Mouse (Mus musculus): ENCODE results near the gene Trim10. TPM values are rescaled to one million over a fixed set of nuclear protein-coding genes. Genes with fewer than 3 reads are reported as not detected.

Trim10 gene
- polyA plus RNA-seq, 1 experiment, result not detected

- Histone ChIP-seq H3K4me3 (ENCODE audit: insufficient read depth, low read depth, low read length) (no peak overlapping the region), H3K4me1 (ENCODE audit: control insufficient read depth, insufficient read depth, insufficient read length, low read length) (no peaks in the 10 kb centered on the region), H3K27ac (replicated peaks; ENCODE audit: low read depth, low read length) (no peak overlapping the region)
Observed at GRCm38 (mm10) chr17:36914108-36914507, 44.7 kb downstream of the Trim10 start.

DNA sequence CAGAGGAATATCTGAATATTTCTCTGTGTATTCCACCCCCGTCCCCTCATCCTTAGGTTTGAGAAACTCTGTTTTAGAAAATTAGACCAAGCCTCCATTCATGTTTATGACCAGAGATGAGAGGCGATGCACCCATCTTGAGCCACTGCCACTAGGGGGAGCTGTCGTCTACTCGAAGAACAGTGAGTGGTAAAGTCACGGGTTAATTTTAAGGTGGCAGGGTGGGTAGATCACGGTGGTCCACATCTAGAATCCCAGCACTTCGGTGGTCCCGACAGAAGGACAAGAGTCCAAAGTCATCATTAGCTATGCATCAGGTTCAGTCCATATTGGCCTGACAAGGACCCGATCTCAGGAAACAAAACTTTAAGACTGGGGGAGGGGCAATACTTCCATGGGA is 45.7 kb downstream of the Trim10 start:
- Histone ChIP-seq H3K27ac (replicated peaks; ENCODE audit: low read depth, low read length) (no peak overlapping the region), H3K4me1 (ENCODE audit: control insufficient read depth, insufficient read depth, insufficient read length, low read length) (no peaks in the 10 kb centered on the region), H3K4me3 (ENCODE audit: insufficient read depth, low read depth, low read length) (no peak overlapping the region)

GRCm38 (mm10) chr17:36920239-36920638 is 50.9 kb downstream of the Trim10 start:
- H3K4me1 ChIP-seq (ENCODE audit: control insufficient read depth, insufficient read depth, insufficient read length, low read length), result no peaks in the 10 kb centered on the region
- no peak overlapping the region for H3K27ac ChIP-seq (replicated peaks; ENCODE audit: low read depth, low read length)
- no peak overlapping the region for H3K4me3 ChIP-seq (ENCODE audit: insufficient read depth, low read depth, low read length)

DNA sequence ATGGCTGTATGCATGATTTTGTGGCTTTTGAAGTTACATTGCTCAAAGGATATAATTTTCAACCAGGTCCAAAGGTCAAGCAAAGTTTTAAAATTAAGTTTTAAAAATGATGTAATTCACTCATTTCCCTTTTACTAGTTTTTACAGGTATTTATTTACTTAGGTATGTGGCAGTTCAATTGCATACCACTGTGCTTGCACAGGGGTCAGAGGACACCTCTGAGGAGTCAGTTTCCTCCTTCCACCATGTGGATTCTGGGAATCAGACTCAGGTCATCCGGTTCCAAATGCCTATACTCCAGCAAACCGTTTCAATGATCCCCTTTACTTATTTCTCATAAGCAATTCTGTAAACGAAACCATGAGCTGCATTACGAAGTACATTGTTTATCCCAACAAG is 53.3 kb downstream of the Trim10 start:
- no peaks in the 10 kb centered on the region for H3K4me1 ChIP-seq (ENCODE audit: control insufficient read depth, insufficient read depth, insufficient read length, low read length)
- H3K4me3 ChIP-seq (ENCODE audit: insufficient read depth, low read depth, low read length), result no peak overlapping the region
- H3K27ac ChIP-seq (replicated peaks; ENCODE audit: low read depth, low read length), result no peak overlapping the region

DNA sequence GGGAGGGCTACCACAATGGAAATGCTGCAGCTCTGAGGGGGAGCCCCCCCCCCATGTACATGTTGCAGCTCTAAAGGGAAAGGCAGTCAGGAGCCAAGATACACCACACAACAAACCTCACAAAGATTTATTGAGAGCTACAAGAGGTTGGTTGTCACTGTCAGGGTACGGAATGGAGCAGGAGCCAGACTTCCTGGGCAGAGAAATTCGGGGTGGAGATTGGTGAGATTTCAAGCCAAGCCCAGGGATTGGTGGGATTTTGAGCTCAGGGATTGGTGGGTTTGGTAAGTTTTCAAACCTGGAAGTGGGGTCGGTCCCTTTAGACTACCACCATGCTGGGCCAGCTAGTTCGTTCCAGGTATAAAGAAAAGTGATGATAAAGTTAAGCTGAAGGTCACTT is 54.1 kb downstream of the Trim10 start:
- Histone ChIP-seq H3K4me3 (ENCODE audit: insufficient read depth, low read depth, low read length) (no peak overlapping the region), H3K4me1 (ENCODE audit: control insufficient read depth, insufficient read depth, insufficient read length, low read length) (no peaks in the 10 kb centered on the region), H3K27ac (replicated peaks; ENCODE audit: low read depth, low read length) (no peak overlapping the region)

Other genes with a start within 250 kb of the Trim10 start
- gene H2-M9, start 226.9 kb upstream of the Trim10 start, polyA plus RNA-seq (2012; ENCODE audit: insufficient read depth, insufficient read length, missing spikeins), result not detected in 2 replicates
- not detected in 2 replicates for gene H2-M1, start 197.4 kb upstream of the Trim10 start, polyA plus RNA-seq (2012; ENCODE audit: insufficient read depth, insufficient read length, missing spikeins)
- not detected in 2 replicates for gene H2-M10.5, start 96.7 kb upstream of the Trim10 start, polyA plus RNA-seq (2012; ENCODE audit: insufficient read depth, insufficient read length, missing spikeins)
- not detected in 2 replicates for gene H2-M10.6, start 57.4 kb upstream of the Trim10 start, polyA plus RNA-seq (2012; ENCODE audit: insufficient read depth, insufficient read length, missing spikeins)
- gene Trim26, start 32.4 kb upstream of the Trim10 start, polyA plus RNA-seq (2012; ENCODE audit: insufficient read depth, insufficient read length, missing spikeins), result 14.9 and 17.1 TPM in 2 replicates
- gene Trim15, start 2.4 kb upstream of the Trim10 start, polyA plus RNA-seq (2012; ENCODE audit: insufficient read depth, insufficient read length, missing spikeins), result not detected in 2 replicates
- not detected in 2 replicates for gene Trim40, start 20.5 kb downstream of the Trim10 start, polyA plus RNA-seq (2012; ENCODE audit: insufficient read depth, insufficient read length, missing spikeins)
- gene Trim31, start 28.5 kb downstream of the Trim10 start, polyA plus RNA-seq (2012; ENCODE audit: insufficient read depth, insufficient read length, missing spikeins), result not detected in 2 replicates
- gene Rnf39, start 73.3 kb downstream of the Trim10 start, polyA plus RNA-seq (2012; ENCODE audit: insufficient read depth, insufficient read length, missing spikeins), result not detected in 2 replicates
- 55.7 and 69.7 TPM in 2 replicates for gene Ppp1r11, start 82.2 kb downstream of the Trim10 start, polyA plus RNA-seq (2012; ENCODE audit: insufficient read depth, insufficient read length, missing spikeins)
- gene Znrd1, start 89.0 kb downstream of the Trim10 start, polyA plus RNA-seq (2012; ENCODE audit: insufficient read depth, insufficient read length, missing spikeins), result 32.3 and 39.8 TPM in 2 replicates
- gene Znrd1as, start 89.0 kb downstream of the Trim10 start, polyA plus RNA-seq (2012; ENCODE audit: insufficient read depth, insufficient read length, missing spikeins), result 28.6 and 29.2 TPM in 2 replicates
- not detected in 2 replicates for gene 2410137M14Rik, start 111.7 kb downstream of the Trim10 start, polyA plus RNA-seq (2012; ENCODE audit: insufficient read depth, insufficient read length, missing spikeins)
- 0.63 TPM in 1 of 2 replicates, not detected in the other for gene H2-M5, start 120.0 kb downstream of the Trim10 start, polyA plus RNA-seq (2012; ENCODE audit: insufficient read depth, insufficient read length, missing spikeins)
- gene Zfp57, start 131.6 kb downstream of the Trim10 start, polyA plus RNA-seq (2012; ENCODE audit: insufficient read depth, insufficient read length, missing spikeins), result not detected in 2 replicates
- not detected in 2 replicates for gene Mog, start 153.8 kb downstream of the Trim10 start, polyA plus RNA-seq (2012; ENCODE audit: insufficient read depth, insufficient read length, missing spikeins)
- 3.8 and 4.5 TPM in 2 replicates for gene Gabbr1, start 176.4 kb downstream of the Trim10 start, polyA plus RNA-seq (2012; ENCODE audit: insufficient read depth, insufficient read length, missing spikeins)
- gene Olfr90, start 218.9 kb downstream of the Trim10 start, polyA plus RNA-seq (2012; ENCODE audit: insufficient read depth, insufficient read length, missing spikeins), result not detected in 2 replicates
- not detected in 2 replicates for gene Olfr91, start 228.7 kb downstream of the Trim10 start, polyA plus RNA-seq (2012; ENCODE audit: insufficient read depth, insufficient read length, missing spikeins)

Measured in brown adipose tissue, adult 24 weeks (tissue).